Mouse (Mus musculus) kidney, adult 2 months (tissue): ENCODE data around the gene Ddx59. TPM values are rescaled to one million over a fixed set of nuclear protein-coding genes. Genes with fewer than 3 reads are reported as not detected.
A peak's percentile ranks its signal among the peaks of the same experiment; 100 is the strongest.

ENCODE experiments used
- DNase-seq: peaks from one replicate; pipeline ENCODE4 v3.0.0; 2021
- H3K27ac ChIP-seq: fragments of 200-500 bp; 2 replicates; pipeline ENCODE4 v1.5.1; 2012; ENCODE audit warnings: low read depth, low read length, control low read depth, inconsistent platforms; ENCODE audit not compliant: insufficient read depth
- H3K27me3 ChIP-seq: fragments of 200-500 bp; replicated peaks from 2 replicates; pipeline ENCODE4 v1.6.1; 2012; ENCODE audit warnings: mild to moderate bottlenecking, moderate library complexity, low read length, inconsistent platforms; ENCODE audit not compliant: control insufficient read depth, insufficient read depth
- H3K36me3 ChIP-seq: fragments of 200-500 bp; 2 replicates; pipeline ENCODE4 v1.6.1; 2012; ENCODE audit warnings: mild to moderate bottlenecking, moderate library complexity, low read length, inconsistent platforms; ENCODE audit not compliant: control insufficient read depth, insufficient read depth
- H3K4me1 ChIP-seq: fragments of 200-500 bp; 2 replicates; pipeline ENCODE4 v1.6.1; 2011; ENCODE audit warnings: low read length; ENCODE audit not compliant: control insufficient read depth, insufficient read depth
- H3K4me3 ChIP-seq: fragments of 200-500 bp; 2 replicates; pipeline ENCODE4 v1.5.1; 2011; ENCODE audit warnings: mild to moderate bottlenecking, low read depth, low read length, control low read depth; ENCODE audit not compliant: insufficient read depth
- CTCF ChIP-seq: fragments of 200-500 bp; conservative IDR thresholded peaks from 2 replicates; pipeline ENCODE4 v1.5.1; 2011; ENCODE audit warnings: low read depth, mild to moderate bottlenecking, control low read depth, low read length, moderate library complexity, mixed read lengths; ENCODE audit not compliant: insufficient read depth, insufficient read length
- POLR2A ChIP-seq: fragments of 200-500 bp; IDR thresholded peaks from one replicate; pipeline ENCODE4 v1.6.1; 2011; ENCODE audit warnings: low read depth, low read length, control low read depth
- WGBS: fragments of 180-500 bp; shearing (Covaris S2); methylation state at CpG from one replicate; pipeline ENCODE4 v1.1.7; 2018; 5-methylcytosine and 5-hydroxymethylcytosine counted together
- polyA plus RNA-seq: library from polyadenylated mRNA; depleted of rRNA; stranded (reverse); fragments of >200 nt; gene quantifications from 2 replicates; pipeline ENCODE4 v1.2.3, GENCODE M21; 2012

Ddx59 gene
- polyA plus RNA-seq, 1 experiment, result 4.9 TPM

DNA sequence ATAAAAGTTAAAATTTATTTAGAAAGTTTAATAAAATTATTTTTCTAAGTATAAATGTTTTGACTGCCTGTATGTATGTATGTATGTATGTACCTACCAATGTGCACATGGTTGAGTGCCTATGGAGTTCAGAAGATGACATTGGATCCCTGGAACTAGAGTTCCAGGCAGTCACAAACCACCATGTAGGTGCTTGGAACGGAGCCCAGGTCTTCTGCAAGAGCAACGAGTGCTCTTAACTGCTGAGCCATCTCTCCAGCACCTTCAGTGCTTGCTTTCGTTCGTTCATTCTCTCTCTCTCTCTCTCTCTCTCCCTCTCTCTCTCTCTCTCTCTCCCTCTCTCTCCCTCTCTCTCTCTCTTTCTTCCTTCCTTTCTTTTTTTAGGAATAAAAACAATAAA is 32.3 kb downstream of the Ddx59 start:
- DNase-seq, result peak; percentile 46
- H3K4me1 ChIP-seq, result no peaks in the 10 kb centered on the region
- no peak overlapping the region for H3K27ac ChIP-seq
- no peak overlapping the region for H3K4me3 ChIP-seq
- WGBS, result 35% methylated on average over 4 of the region's 4 CpGs
- H3K27me3 ChIP-seq, result no peaks in the 10 kb centered on the region
- H3K36me3 ChIP-seq, result no peaks in the 10 kb centered on the region
- no peak for TF ChIP-seq CTCF
- TF ChIP-seq POLR2A, result no peak

DNA sequence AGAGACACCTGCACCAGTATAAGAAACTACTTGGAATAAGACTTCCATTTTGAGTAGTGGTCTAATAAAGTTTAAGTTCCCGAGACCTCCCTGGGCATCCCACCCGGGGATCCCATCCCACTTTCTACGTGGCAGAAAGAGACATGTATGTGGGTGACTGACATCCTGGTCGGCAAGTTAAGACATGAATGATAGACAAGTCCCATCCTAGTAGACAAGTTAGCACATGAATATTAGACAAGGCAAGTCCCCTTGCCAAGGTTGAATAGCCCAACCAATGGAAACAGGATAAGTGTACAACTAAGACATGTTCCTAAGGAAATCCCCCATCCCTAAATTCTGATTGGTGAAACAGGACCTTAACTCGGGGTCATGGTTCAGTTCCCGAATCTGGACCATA is 34.5 kb downstream of the Ddx59 start:
- DNase-seq, result no peak
- 94% methylated on average over 6 of the region's 6 CpGs for WGBS
- TF ChIP-seq CTCF (no peak), POLR2A (no peak)

DNA sequence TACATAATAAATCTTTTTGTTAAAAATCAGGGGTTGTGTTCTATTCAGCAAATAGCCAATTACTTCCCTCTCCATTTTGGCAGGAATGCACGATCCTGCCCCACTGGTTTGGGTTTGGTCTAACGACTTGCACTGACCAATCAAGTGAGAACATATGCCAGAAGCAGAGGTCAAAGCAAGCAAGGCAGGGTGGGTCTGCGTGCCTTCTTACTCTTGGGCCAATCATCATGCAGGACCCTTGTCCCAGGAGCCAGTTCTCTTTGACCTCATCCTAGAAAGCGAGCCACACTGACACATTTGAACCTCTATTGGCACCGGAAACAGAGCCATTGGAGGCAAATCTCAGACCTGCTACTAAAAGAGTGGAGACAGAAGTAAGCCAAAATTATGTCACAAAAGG is 35.1 kb downstream of the Ddx59 start:
- H3K4me3 ChIP-seq, result no peak overlapping the region
- 78% methylated on average over 5 of the region's 5 CpGs for WGBS
- no peak overlapping the region for H3K27ac ChIP-seq
- no peaks in the 10 kb centered on the region for H3K4me1 ChIP-seq
- DNase-seq, result no peak
- H3K36me3 ChIP-seq, result no peaks in the 10 kb centered on the region
- no peaks in the 10 kb centered on the region for H3K27me3 ChIP-seq
- no peak for TF ChIP-seq POLR2A
- TF ChIP-seq CTCF, result no peak

More for the DNA sequence above, 34.5 kb downstream of the Ddx59 start:
- Histone ChIP-seq H3K4me3 (no peak overlapping the region), H3K27ac (no peak overlapping the region), H3K27me3 (no peaks in the 10 kb centered on the region), H3K4me1 (no peaks in the 10 kb centered on the region), H3K36me3 (no peaks in the 10 kb centered on the region)

DNA sequence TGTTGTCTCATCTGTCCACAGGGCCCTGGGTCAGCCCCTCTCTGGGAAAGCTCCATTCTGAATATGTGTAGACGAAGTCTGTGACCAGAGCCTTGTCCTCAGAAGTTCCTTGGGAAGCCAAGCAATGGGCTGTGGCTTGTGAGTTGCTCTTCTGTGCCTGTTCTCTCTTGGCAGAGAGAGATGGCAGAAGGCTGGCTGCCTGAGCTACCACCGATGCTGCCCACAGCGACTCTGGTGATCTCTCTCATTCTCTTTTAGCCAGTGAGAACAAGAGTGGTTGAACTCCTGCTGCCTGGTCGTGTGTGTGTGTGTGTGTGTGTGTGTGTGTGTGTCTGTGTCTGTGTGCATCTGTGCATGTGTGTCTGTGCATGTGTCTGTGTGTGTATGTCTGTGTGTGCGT is 37.4 kb downstream of the Ddx59 start:
- WGBS, result 81% methylated on average over 5 of the region's 5 CpGs
- TF ChIP-seq CTCF (no peak), POLR2A (no peak)
- DNase-seq, result no peak
- Histone ChIP-seq H3K4me1 (no peaks in the 10 kb centered on the region), H3K36me3 (no peaks in the 10 kb centered on the region), H3K4me3 (no peak overlapping the region), H3K27me3 (no peaks in the 10 kb centered on the region), H3K27ac (no peak overlapping the region)

DNA sequence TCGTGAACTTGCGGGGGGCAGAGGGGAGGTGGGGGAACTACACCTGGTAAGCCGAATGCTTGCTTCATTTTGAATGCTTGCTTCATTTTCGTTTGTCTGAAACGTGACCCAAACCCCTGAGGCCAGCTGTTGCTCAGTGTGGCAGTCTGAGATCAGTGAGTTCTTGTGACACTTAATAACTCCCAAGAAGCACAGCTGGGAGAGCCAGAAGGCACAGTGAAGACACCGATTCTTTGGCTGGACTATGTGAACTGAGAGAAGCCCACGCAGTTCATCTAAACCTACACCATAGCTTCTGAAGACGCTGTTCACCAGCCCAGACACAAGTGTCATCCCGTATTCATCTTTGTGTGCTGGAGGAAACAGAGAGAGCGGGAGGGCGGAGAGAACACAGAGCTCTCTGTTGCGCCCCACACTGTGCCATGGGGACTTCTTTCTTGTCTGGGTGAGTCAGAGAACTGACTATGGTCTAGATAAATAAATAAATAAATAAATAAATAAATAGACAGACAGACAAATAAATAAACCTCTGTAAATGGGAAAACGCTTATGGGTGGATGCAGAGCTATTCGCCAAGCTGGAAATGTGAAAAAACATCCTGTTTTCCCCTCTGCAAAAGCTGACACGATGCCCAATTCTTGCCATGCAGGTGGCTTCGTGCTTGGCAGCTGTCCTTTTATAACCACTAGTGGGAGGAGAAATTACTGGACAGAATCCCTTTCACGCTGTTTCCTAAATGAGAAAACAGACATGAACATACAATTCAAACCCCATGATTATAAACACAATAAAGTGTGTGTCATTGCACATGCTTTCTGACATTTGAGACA is 40.9 kb downstream of the Ddx59 start:
- Histone ChIP-seq H3K27ac (no peak overlapping the region), H3K27me3 (no peaks in the 10 kb centered on the region), H3K4me1 (0 out of 2 replicates have a peak, but pooled peaks cover 3% of the 10 kb centered on the region), H3K36me3 (no peaks in the 10 kb centered on the region), H3K4me3 (no peak overlapping the region)
- TF ChIP-seq POLR2A (no peak), CTCF (no peak)
- DNase-seq, result no peak
- WGBS, result 76% methylated on average over 17 of the region's 17 CpGs

DNA sequence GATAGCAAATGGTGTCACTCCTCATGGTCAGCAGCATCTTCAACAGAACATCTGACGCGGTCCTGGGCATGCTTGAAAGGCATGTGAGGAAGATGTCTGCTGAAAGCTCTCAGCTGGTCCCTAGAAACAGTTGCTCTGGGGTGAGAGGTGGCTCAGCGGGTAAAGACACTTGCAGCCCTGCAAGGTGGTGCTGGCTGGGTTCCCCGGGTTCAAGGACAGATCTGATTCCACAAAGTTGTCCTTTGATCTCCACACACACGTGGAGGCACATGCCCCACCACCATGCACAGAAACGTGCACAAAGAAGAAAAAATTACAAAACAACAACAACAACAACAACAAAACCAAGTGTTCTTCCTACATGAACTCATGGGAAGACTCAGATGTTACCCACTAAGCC is 41.7 kb downstream of the Ddx59 start:
- Histone ChIP-seq H3K36me3 (no peaks in the 10 kb centered on the region), H3K27ac (no peak overlapping the region), H3K27me3 (no peaks in the 10 kb centered on the region), H3K4me3 (no peak overlapping the region), H3K4me1 (0 out of 2 replicates have a peak, but pooled peaks cover 3% of the 10 kb centered on the region)
- TF ChIP-seq CTCF (no peak), POLR2A (no peak)
- WGBS, result 73% methylated on average over 6 of the region's 6 CpGs
- no peak for DNase-seq

DNA sequence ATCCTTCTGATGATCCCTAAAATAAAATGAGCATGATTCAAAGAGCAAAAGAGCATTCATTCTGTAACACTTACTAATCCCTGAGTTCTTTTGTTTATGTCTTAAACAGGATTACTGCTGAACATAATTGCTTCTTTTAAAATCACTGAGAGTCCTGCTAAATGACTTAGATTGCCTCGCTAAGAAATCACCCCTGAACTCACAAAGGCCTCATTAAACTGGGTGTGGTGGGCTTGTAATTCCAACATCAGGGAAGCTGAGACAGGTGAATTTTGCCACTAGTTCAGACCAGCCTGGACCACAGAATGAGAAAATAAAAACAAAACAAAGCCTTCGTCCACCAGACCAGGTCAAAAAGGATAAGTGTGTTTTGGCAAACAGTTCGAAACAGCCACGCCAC is 42.3 kb downstream of the Ddx59 start:
- 0 out of 2 replicates have a peak, but pooled peaks cover 3% of the 10 kb centered on the region for H3K4me1 ChIP-seq
- no peak for TF ChIP-seq CTCF
- no peak for TF ChIP-seq POLR2A
- no peak overlapping the region for H3K27ac ChIP-seq
- no peak for DNase-seq
- 72% methylated on average over 4 of the region's 4 CpGs for WGBS
- no peak overlapping the region for H3K4me3 ChIP-seq
- H3K36me3 ChIP-seq, result no peaks in the 10 kb centered on the region
- no peaks in the 10 kb centered on the region for H3K27me3 ChIP-seq
